Mouse (Mus musculus) liver, embryonic 16.5 days (tissue): ENCODE results near the gene Trip4. TPM values are rescaled to one million over a fixed set of nuclear protein-coding genes. Genes with fewer than 3 reads are reported as not detected.

Experiments
- ATAC-seq: fragments of 200-750 bp; cut with Nextera tagmentation; 2 replicates; pipeline ENCODE4 v1.8.0; 2017; ENCODE audit warnings: low read depth, mild to moderate bottlenecking, moderate number of reproducible peaks, moderate library complexity
- H3K27ac ChIP-seq: fragments of 300-500 bp; sonication (generic); 2 replicates; pipeline ENCODE4 v1.5.1; 2014; ENCODE audit warnings: mild to moderate bottlenecking, low read length
- H3K27me3 ChIP-seq: fragments of 300-500 bp; sonication (generic); 2 replicates; pipeline ENCODE4 v1.6.1; 2014; ENCODE audit warnings: low read depth, low read length, mixed read lengths; ENCODE audit not compliant: control insufficient read depth, insufficient read depth
- H3K36me3 ChIP-seq: fragments of 300-500 bp; sonication (generic); 2 replicates; pipeline ENCODE4 v1.6.1; 2014; ENCODE audit warnings: mild to moderate bottlenecking; ENCODE audit not compliant: control insufficient read depth, insufficient read depth
- H3K4me1 ChIP-seq: fragments of 300-500 bp; sonication (generic); 2 replicates; pipeline ENCODE4 v1.6.1; 2014; ENCODE audit warnings: low read depth, low read length, mixed read lengths; ENCODE audit not compliant: control insufficient read depth
- H3K4me2 ChIP-seq: fragments of 300-500 bp; sonication (generic); 2 replicates; pipeline ENCODE4 v1.6.1; 2014; ENCODE audit warnings: low read depth, low read length, mixed read lengths
- H3K4me3 ChIP-seq: fragments of 300-500 bp; sonication (generic); 2 replicates; pipeline ENCODE4 v1.5.1; 2014; ENCODE audit warnings: low read depth, mild to moderate bottlenecking, low read length
- H3K9ac ChIP-seq: fragments of 300-500 bp; sonication (generic); 2 replicates; pipeline ENCODE4 v1.6.1; 2014; ENCODE audit warnings: low read depth, low read length
- H3K9me3 ChIP-seq: fragments of 300-500 bp; sonication (generic); replicated peaks from 2 replicates; pipeline ENCODE4 v1.6.1; 2016; ENCODE audit warnings: low read length; ENCODE audit not compliant: control insufficient read depth
- WGBS: fragments of 180-500 bp; shearing (Covaris S2); extraction: QIAGEN DNeasy Blood & Tissue Kit; methylation state at CpG from one replicate; pipeline ENCODE4 v1.1.7; 2014; ENCODE audit not compliant: insufficient replicate concordance; 5-methylcytosine and 5-hydroxymethylcytosine counted together
- polyA plus RNA-seq: library from polyadenylated mRNA; unstranded; fragments of >200 nt; fragmentation: Nextera tagmentation; extraction: Ambion mirVana; gene quantifications from 2 replicates; pipeline ENCODE4 v1.2.1, GENCODE M21; 2015

The Trip4 gene
- polyA plus RNA-seq, 1 experiment from 2014 or later: 9.8 TPM

- 58% methylated on average over 7 of the region's 7 CpGs for WGBS
- Histone ChIP-seq H3K4me2 (no peak overlapping the region), H3K27me3 (no peaks in the 10 kb centered on the region), H3K4me1 (peaks cover 3% of the 10 kb centered on the region; the same call in 1 of the 2 replicates), H3K9me3 (no peaks in the 10 kb centered on the region), H3K9ac (no peak overlapping the region), H3K27ac (no peak overlapping the region), H3K4me3 (no peak overlapping the region), H3K36me3 (0 out of 2 replicates have a peak, but pooled peaks cover 2% of the 10 kb centered on the region)
- no peak for ATAC-seq
Measured at GRCm38 (mm10) chr9:65844421-65845165, 64.0 kb downstream of the Trip4 start.

- no peak for ATAC-seq
Measured at GRCm38 (mm10) chr9:65839841-65840240, 68.8 kb downstream of the Trip4 start.

GRCm38 (mm10) chr9:65836916-65837315 lies 71.7 kb downstream of the Trip4 start:
- no peak overlapping the region for H3K4me2 ChIP-seq
- H3K9ac ChIP-seq: no peak overlapping the region
- no peaks in the 10 kb centered on the region for H3K36me3 ChIP-seq
- no peak overlapping the region for H3K4me3 ChIP-seq
- H3K27me3 ChIP-seq: no peaks in the 10 kb centered on the region
- H3K9me3 ChIP-seq: no peaks in the 10 kb centered on the region
- ATAC-seq: no peak
- H3K4me1 ChIP-seq: no peaks in the 10 kb centered on the region
- no peak overlapping the region for H3K27ac ChIP-seq

More at GRCm38 (mm10) chr9:65839841-65840240, 68.8 kb downstream of the Trip4 start:
- WGBS: 80% methylated on average over 1 of the region's 1 CpGs
- Histone ChIP-seq H3K27ac (no peak overlapping the region), H3K9me3 (no peaks in the 10 kb centered on the region), H3K4me1 (no peaks in the 10 kb centered on the region), H3K4me3 (no peak overlapping the region), H3K36me3 (0 out of 2 replicates have a peak, but pooled peaks cover 2% of the 10 kb centered on the region), H3K9ac (no peak overlapping the region), H3K27me3 (no peaks in the 10 kb centered on the region), H3K4me2 (no peak overlapping the region)

GRCm38 (mm10) chr9:65834628-65835354 lies 73.8 kb downstream of the Trip4 start:
- no peak overlapping the region for H3K9ac ChIP-seq
- WGBS: 69% methylated on average over 10 of the region's 10 CpGs
- no peak overlapping the region for H3K4me2 ChIP-seq
- peaks cover 6% of the 10 kb centered on the region for H3K4me1 ChIP-seq
- H3K9me3 ChIP-seq: no peaks in the 10 kb centered on the region
- no peak overlapping the region for H3K27ac ChIP-seq
- H3K27me3 ChIP-seq: no peaks in the 10 kb centered on the region
- H3K4me3 ChIP-seq: no peak overlapping the region
- ATAC-seq: peak; percentile 77
- H3K36me3 ChIP-seq: no peaks in the 10 kb centered on the region

GRCm38 (mm10) chr9:65833640-65834039 lies 75.0 kb downstream of the Trip4 start:
- H3K27me3 ChIP-seq: no peaks in the 10 kb centered on the region
- H3K4me1 ChIP-seq: peaks cover 9% of the 10 kb centered on the region
- no peaks in the 10 kb centered on the region for H3K36me3 ChIP-seq
- no peak overlapping the region for H3K27ac ChIP-seq
- H3K9me3 ChIP-seq: no peaks in the 10 kb centered on the region
- no peak overlapping the region for H3K9ac ChIP-seq
- no peak for ATAC-seq
- no peak overlapping the region for H3K4me3 ChIP-seq
- H3K4me2 ChIP-seq: no peak overlapping the region

GRCm38 (mm10) chr9:65833230-65833629 lies 75.4 kb downstream of the Trip4 start:
- WGBS: 79% methylated on average over 2 of the region's 2 CpGs

GRCm38 (mm10) chr9:65832041-65832440 lies 76.6 kb downstream of the Trip4 start:
- no peak overlapping the region for H3K27ac ChIP-seq

More at GRCm38 (mm10) chr9:65833230-65833629, 75.4 kb downstream of the Trip4 start:
- Histone ChIP-seq H3K4me2 (no peak overlapping the region), H3K27me3 (no peaks in the 10 kb centered on the region), H3K27ac (no peak overlapping the region), H3K4me1 (peaks cover 14% of the 10 kb centered on the region), H3K4me3 (no peak overlapping the region), H3K9ac (no peak overlapping the region), H3K36me3 (no peaks in the 10 kb centered on the region), H3K9me3 (no peaks in the 10 kb centered on the region)
- ATAC-seq: no peak

GRCm38 (mm10) chr9:65831164-65831563 lies 77.4 kb downstream of the Trip4 start:
- H3K9ac ChIP-seq: no peak overlapping the region
- H3K27me3 ChIP-seq: no peaks in the 10 kb centered on the region
- no peak overlapping the region for H3K4me2 ChIP-seq
- no peak for ATAC-seq
- H3K9me3 ChIP-seq: no peaks in the 10 kb centered on the region
- H3K4me1 ChIP-seq: peaks cover 24% of the 10 kb centered on the region
- H3K4me3 ChIP-seq: no peak overlapping the region
- H3K36me3 ChIP-seq: no peaks in the 10 kb centered on the region
- peak overlapping the region; percentile 34; the same call in 1 of the 2 replicates for H3K27ac ChIP-seq
- 25% methylated on average over 4 of the region's 4 CpGs for WGBS

More at GRCm38 (mm10) chr9:65832041-65832440, 76.6 kb downstream of the Trip4 start:
- 60% methylated on average over 2 of the region's 2 CpGs for WGBS
- no peaks in the 10 kb centered on the region for H3K9me3 ChIP-seq
- H3K4me3 ChIP-seq: no peak overlapping the region
- H3K27me3 ChIP-seq: no peaks in the 10 kb centered on the region
- peaks cover 18% of the 10 kb centered on the region for H3K4me1 ChIP-seq
- H3K36me3 ChIP-seq: no peaks in the 10 kb centered on the region
- no peak for ATAC-seq
- no peak overlapping the region for H3K9ac ChIP-seq
- H3K4me2 ChIP-seq: no peak overlapping the region

- peaks cover 31% of the 10 kb centered on the region for H3K4me1 ChIP-seq
Measured at GRCm38 (mm10) chr9:65830255-65830654, 78.3 kb downstream of the Trip4 start.

More at GRCm38 (mm10) chr9:65830255-65830654, 78.3 kb downstream of the Trip4 start:
- Histone ChIP-seq H3K36me3 (no peaks in the 10 kb centered on the region), H3K9ac (no peak overlapping the region), H3K4me2 (no peak overlapping the region), H3K4me3 (no peak overlapping the region), H3K9me3 (no peaks in the 10 kb centered on the region), H3K27ac (no peak overlapping the region), H3K27me3 (no peaks in the 10 kb centered on the region)
- ATAC-seq: no peak
- 66% methylated on average over 4 of the region's 4 CpGs for WGBS
